Mouse (Mus musculus) spleen, adult 2 months (tissue): ENCODE data around the gene Strip1. TPM values are rescaled to one million over a fixed set of nuclear protein-coding genes. Genes with fewer than 3 reads are reported as not detected.
A peak's percentile ranks its signal among the peaks of the same experiment; 100 is the strongest.

Experiments used
- DNase-seq, 2 experiments: peaks; one replicate each; pipeline versions ENCODE4 v3.0.0 to v3.0.0-alpha.2; 2012 to 2021; ENCODE audit warnings: low spot score in 2 of 2, low read depth in 1 of 2
- H3K27ac ChIP-seq: fragments of 200-500 bp; 2 replicates; pipeline ENCODE4 v1.5.1; 2012; ENCODE audit warnings: low read length, inconsistent platforms; ENCODE audit not compliant: insufficient read depth
- H3K27me3 ChIP-seq: fragments of 200-500 bp; 2 replicates; pipeline ENCODE4 v1.6.1; 2012; ENCODE audit warnings: mild to moderate bottlenecking, moderate library complexity, low read length, inconsistent platforms; ENCODE audit not compliant: control insufficient read depth, insufficient read depth
- H3K36me3 ChIP-seq: fragments of 200-500 bp; 2 replicates; pipeline ENCODE4 v1.6.1; 2012; ENCODE audit warnings: mild to moderate bottlenecking, low read length, inconsistent platforms; ENCODE audit not compliant: control insufficient read depth, insufficient read depth
- H3K4me1 ChIP-seq: fragments of 200-500 bp; 2 replicates; pipeline ENCODE4 v1.6.1; 2011; ENCODE audit warnings: inconsistent platforms; ENCODE audit not compliant: control insufficient read depth, insufficient read depth, insufficient read length
- H3K4me3 ChIP-seq: fragments of 200-500 bp; 2 replicates; pipeline ENCODE4 v1.5.1; 2011; ENCODE audit warnings: mild to moderate bottlenecking, inconsistent platforms; ENCODE audit not compliant: insufficient read depth, insufficient read length; ENCODE audit errors: extremely low read depth
- CTCF ChIP-seq: fragments of 200-500 bp; IDR thresholded peaks from 2 replicates; pipeline ENCODE4 v1.5.1; 2011; ENCODE audit warnings: mild to moderate bottlenecking, inconsistent platforms; ENCODE audit not compliant: insufficient read depth, insufficient read length, insufficient replicate concordance; ENCODE audit errors: extremely low read depth
- POLR2A ChIP-seq: fragments of 200-500 bp; IDR thresholded peaks from 2 replicates; pipeline ENCODE4 v1.6.1; 2011; ENCODE audit warnings: low read depth, low read length, inconsistent platforms
- WGBS: fragments of 180-500 bp; shearing (Covaris S2); methylation state at CpG from one replicate; pipeline ENCODE4 v1.1.7; 2018; 5-methylcytosine and 5-hydroxymethylcytosine counted together
- polyA plus RNA-seq: library from polyadenylated mRNA; depleted of rRNA; stranded (reverse); fragments of >200 nt; gene quantifications from 2 replicates; pipeline ENCODE4 v1.2.3, GENCODE M21; 2012

The Strip1 gene
- polyA plus RNA-seq, 1 experiment, result 36.0 TPM

- no peaks in the 10 kb centered on the region for H3K4me1 ChIP-seq
- H3K27ac ChIP-seq, result no peak overlapping the region
- H3K36me3 ChIP-seq, result no peaks in the 10 kb centered on the region
- WGBS, result 65% methylated on average over 5 of the region's 5 CpGs
- H3K4me3 ChIP-seq, result no peak overlapping the region
- DNase-seq, result no peak
- TF ChIP-seq POLR2A (no peak), CTCF (no peak)
- H3K27me3 ChIP-seq, result no peaks in the 10 kb centered on the region; the same call in 1 of the 2 replicates
These were observed 6.2 kb upstream of the Strip1 start for GRCm38 (mm10) chr3:107637606-107638172.

DNA sequence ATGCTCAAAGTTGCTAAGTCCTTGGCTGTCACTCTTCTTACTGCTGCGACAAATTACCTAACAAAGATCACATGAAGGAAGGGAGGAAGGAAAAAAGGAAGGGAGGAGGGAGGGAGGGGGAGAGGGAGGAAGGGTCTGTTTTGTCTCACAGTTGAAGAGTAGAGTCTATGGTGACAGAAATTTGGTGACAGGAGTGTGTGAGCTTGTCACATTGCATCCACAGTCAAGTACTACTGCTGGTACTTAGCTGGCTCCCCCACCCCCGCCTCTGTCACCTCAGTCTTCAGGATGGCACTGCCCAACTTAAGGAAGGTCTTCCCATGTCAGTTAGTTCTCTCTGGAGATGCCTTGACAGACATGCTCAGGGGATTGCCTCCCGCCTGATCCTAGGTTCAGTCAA, 4.7 kb upstream of the Strip1 start:
- TF ChIP-seq CTCF (no peak), POLR2A (no peak)
- no peaks in the 10 kb centered on the region for H3K4me1 ChIP-seq
- no peak overlapping the region for H3K27ac ChIP-seq

DNA sequence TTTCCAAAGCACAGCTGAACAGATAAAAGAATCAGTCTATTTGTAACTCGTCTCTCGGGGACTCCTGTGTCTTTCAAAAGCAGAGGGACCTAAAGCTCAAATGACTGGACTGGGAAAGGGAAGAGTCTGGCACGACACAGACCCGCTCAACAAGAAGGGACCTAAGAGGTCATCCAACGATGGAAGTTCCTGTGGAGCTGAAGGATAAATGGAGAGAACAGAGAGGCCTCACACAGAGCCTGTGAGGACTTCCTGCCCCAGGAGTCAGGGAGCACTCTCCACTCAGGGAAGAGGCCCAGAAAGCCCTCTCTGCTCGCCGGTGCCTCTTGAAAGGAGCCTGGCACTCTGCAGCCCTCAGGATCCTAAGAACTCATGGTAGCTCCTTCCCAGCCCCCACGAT, 4.3 kb upstream of the Strip1 start:
- DNase-seq, result no peak
- H3K4me1 ChIP-seq, result peaks cover under 1% of the 10 kb centered on the region; the same call in 1 of the 2 replicates
- H3K4me3 ChIP-seq, result no peak overlapping the region
- H3K36me3 ChIP-seq, result no peaks in the 10 kb centered on the region
- WGBS, result 82% methylated on average over 8 of the region's 8 CpGs
- TF ChIP-seq CTCF (no peak), POLR2A (no peak)
- no peaks in the 10 kb centered on the region; the same call in 1 of the 2 replicates for H3K27me3 ChIP-seq
- H3K27ac ChIP-seq, result no peak overlapping the region

More for the DNA sequence above, 4.7 kb upstream of the Strip1 start:
- 71% methylated on average over 3 of the region's 3 CpGs for WGBS
- no peak for DNase-seq
- no peaks in the 10 kb centered on the region; the same call in 1 of the 2 replicates for H3K27me3 ChIP-seq
- no peak overlapping the region for H3K4me3 ChIP-seq
- H3K36me3 ChIP-seq, result no peaks in the 10 kb centered on the region

GRCm38 (mm10) chr3:107633906-107634305, 2.4 kb upstream of the Strip1 start:
- no peak for TF ChIP-seq POLR2A
- no peak for TF ChIP-seq CTCF
- Histone ChIP-seq H3K4me1 (peaks cover 5% of the 10 kb centered on the region; the same call in 1 of the 2 replicates), H3K27me3 (no peaks in the 10 kb centered on the region; the same call in 1 of the 2 replicates), H3K27ac (no peak overlapping the region), H3K36me3 (no peaks in the 10 kb centered on the region), H3K4me3 (no peak overlapping the region)
- WGBS, result 93% methylated on average over 9 of the region's 9 CpGs
- DNase-seq, result no peak

DNA sequence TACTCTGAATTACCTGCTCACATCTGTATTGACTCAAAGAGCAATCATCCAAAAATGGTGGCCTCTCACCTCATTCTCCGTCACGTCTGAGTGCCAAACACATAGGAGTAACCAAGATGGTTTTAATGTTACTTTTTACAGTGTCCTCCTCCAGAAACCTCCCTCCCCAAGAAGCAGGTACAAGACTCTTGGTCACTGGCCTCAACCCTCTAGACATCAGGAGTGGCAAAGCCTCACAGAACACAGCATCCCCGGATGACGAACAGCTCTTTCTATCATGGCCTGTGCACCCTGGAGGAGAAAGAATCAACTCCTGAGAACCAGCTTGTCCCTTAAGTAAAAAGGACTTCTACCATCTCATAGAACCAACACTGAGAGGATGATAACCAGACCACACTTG, 1.3 kb upstream of the Strip1 start:
- Histone ChIP-seq H3K4me3 (no peak overlapping the region), H3K36me3 (no peaks in the 10 kb centered on the region), H3K4me1 (peaks cover 5% of the 10 kb centered on the region; the same call in 1 of the 2 replicates), H3K27me3 (no peaks in the 10 kb centered on the region; the same call in 1 of the 2 replicates), H3K27ac (no peak overlapping the region)
- DNase-seq, result no peak
- WGBS, result 95% methylated on average over 4 of the region's 4 CpGs
- no peak for TF ChIP-seq POLR2A
- TF ChIP-seq CTCF, result no peak

DNA sequence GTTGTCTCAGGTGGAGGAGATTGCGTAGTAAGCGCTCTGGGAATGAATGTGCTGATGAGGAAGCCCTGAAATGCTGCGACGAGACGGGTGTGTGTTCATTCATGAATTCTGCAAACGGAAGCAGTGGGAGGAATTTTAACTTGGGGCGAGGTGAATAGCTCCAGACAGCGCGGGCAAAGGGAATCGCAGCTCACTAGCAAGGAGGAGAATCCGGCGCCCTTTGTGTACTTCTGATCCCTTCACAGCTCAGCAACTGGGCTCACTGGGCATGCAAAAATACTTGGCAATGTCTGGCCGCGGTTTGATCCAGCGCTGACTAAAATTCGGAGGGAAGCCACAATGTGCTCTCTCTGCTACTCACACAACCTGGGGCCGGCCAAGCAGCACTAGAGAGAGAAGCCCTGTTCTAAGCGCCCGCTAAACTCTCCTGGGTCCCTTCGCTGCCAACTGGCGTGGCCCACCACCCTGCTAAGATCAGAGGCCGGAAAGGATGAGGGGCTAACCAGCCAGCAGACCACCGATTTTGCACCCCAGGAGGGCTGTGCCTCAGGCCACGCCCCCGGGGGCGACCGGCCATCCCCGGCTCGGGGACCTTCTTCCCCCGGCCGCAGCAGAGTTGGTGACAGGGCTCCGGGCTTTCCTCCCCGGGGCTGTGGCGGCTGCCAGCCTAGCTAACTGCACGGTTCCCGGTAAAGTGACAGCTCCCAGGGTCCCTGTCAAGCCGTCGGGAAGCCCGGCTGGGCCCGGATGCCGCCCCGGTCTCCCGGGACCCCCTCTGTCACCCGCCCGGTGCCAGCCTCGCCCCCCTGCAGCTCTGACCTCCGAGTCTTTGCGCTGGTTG, 592 bp downstream of the Strip1 start, which contains the start of gene Gm10961:
Gene Gm10961, plus strand, starts transcription at position 641 of the 841 bp plus-strand sequence.
- peaks cover 5% of the 10 kb centered on the region; the same call in 1 of the 2 replicates for H3K4me1 ChIP-seq
- WGBS, result 3% methylated on average over 47 of the region's 48 CpGs
- H3K36me3 ChIP-seq, result peaks cover 3% of the 10 kb centered on the region
- peak within 1 kb of the TSS; percentile 93 for H3K4me3 ChIP-seq
- no peaks in the 10 kb centered on the region for H3K27me3 ChIP-seq
- DNase-seq, result no peak
- H3K27ac ChIP-seq, result peak within 1 kb of the TSS; percentile 64
- no peak for TF ChIP-seq CTCF
- TF ChIP-seq POLR2A, result no peak

GRCm38 (mm10) chr3:107629411-107629810, 2.1 kb downstream of the Strip1 start:
- H3K4me3 ChIP-seq, result no peak overlapping the region
- no peak for DNase-seq
- no peaks in the 10 kb centered on the region for H3K27me3 ChIP-seq
- peaks cover 11% of the 10 kb centered on the region for H3K36me3 ChIP-seq
- WGBS, result 89% methylated on average over 4 of the region's 4 CpGs
- H3K27ac ChIP-seq, result no peak overlapping the region
- TF ChIP-seq POLR2A, result no peak
- TF ChIP-seq CTCF, result no peak
- H3K4me1 ChIP-seq, result peaks cover 5% of the 10 kb centered on the region; the same call in 1 of the 2 replicates
